Mouse (Mus musculus) testis, postnatal 14 days (tissue): ENCODE data around the gene Tlr9.
A peak's percentile ranks its signal among the peaks of the same experiment; 100 is the strongest.

Experiments
- DNase-seq: peaks from one replicate; pipeline ENCODE4 v3.0.0; 2021; ENCODE audit warnings: low spot score

Gene Tlr9

DNA sequence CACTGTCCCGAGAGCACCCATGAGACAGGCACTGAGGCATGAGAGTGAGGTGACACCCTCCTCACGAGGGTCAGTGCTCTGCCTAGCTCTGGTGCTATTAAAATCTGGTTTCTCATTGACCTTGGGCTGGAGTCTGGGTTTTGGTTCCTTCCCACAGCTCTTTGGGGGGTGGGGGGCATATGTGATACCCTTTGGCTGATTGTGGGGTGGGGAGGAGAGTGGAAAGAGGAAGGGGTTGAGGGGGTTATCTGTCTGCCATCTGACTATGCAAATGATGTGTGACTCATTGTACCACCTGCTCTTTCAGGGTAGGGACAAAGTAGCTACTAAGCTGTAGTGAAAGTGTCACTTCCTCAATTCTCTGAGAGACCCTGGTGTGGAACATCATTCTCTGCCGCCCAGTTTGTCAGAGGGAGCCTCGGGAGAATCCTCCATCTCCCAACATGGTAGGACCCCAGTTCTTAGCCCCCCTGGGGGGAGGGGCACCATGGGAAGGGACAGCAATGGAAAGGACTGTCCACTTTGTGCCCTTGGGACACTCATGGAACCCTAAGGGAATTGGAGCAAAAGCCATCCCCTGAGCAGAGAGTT lies at the start of gene Tlr9:
TSS of gene Tlr9 (plus strand) at position 338 of the 591 bp plus-strand sequence.
- DNase-seq: no peak

DNA sequence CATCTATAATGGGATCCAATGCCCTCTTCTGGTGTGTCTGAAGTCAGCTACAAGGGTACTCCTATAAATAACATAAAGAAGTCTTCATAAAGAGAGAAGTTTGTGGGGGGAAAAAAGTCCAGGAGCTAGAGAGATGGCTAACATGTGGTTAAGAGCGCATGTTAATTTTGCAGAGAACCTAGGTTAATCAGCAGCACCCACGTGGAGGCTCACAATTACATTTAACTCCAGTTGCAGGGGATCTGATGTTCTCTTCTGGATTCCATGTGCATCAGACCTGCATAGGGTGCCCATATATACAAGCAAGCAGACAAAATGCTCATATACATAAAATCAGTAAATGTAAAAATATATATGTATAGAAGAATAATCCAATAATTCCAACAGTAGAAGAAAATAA lies 49.0 kb upstream of the Tlr9 start:
- DNase-seq: no peak

- DNase-seq: no peak
These were observed 46.7 kb upstream of the Tlr9 start for GRCm38 (mm10) chr9:106175552-106176200.

DNA sequence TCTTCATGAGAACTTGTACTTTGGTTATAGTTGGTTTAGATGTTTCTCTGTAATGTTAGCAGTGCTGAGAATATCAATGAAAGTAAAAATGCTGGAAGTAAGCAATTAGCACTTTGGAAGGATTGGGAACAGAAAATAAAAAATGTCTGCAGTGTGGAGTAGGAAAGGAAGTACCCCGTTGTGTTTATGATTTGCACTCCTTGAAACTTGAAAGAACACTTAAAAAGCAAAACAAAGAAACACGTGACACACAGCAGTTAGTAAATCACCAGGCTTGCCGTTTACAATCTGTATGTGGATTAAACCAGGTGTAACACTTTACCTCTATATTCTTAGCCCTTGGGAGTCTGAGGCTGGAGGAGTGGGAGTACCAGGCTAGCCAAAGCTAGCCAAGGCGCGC lies 45.6 kb upstream of the Tlr9 start:
- DNase-seq: no peak

GRCm38 (mm10) chr9:106177799-106178198 lies 44.6 kb upstream of the Tlr9 start:
- no peak for DNase-seq

DNA sequence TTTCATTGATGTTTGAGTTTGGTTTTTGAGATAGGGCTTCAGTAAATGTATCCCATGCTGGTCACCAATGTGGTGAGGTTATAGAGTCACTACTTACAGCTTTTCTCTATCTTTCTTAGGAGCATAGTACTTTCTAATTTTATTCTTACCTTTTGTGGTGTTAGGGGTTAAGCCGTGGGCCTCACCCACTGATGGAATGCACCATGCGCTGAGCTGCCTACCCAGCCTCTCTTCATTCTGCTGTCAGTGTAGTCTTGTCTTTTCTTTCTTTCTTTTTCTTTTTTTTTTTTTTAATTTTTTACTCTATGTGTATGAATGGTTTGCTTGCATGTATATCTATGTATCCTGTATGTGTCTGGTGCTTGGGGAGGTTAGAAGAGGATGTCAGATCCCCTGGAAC lies 42.9 kb upstream of the Tlr9 start:
- DNase-seq: no peak

- DNase-seq: no peak
These were observed 42.4 kb upstream of the Tlr9 start for GRCm38 (mm10) chr9:106179964-106180363.

DNA sequence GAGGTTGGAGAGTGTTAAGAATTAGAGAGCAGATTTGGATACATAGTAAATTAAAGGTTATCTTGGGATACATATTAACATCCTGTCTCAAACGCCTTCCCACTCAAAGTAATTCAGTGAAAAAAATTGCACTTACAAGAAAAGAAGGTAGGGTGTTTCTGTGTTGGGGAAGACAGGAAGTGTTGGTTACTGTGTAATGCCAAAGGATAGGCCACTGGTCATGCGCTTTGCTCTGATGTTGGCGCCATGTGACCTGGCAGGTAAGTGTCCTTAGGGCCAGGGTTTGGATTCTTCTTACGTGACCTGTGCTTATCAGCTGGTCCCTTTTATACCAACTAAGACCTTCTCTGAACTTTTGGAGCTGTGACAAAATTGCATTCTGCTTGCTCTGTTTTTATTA lies 40.3 kb upstream of the Tlr9 start:
- DNase-seq: no peak

- DNase-seq: no peak
These were observed 38.4 kb upstream of the Tlr9 start for GRCm38 (mm10) chr9:106183996-106184395.

DNA sequence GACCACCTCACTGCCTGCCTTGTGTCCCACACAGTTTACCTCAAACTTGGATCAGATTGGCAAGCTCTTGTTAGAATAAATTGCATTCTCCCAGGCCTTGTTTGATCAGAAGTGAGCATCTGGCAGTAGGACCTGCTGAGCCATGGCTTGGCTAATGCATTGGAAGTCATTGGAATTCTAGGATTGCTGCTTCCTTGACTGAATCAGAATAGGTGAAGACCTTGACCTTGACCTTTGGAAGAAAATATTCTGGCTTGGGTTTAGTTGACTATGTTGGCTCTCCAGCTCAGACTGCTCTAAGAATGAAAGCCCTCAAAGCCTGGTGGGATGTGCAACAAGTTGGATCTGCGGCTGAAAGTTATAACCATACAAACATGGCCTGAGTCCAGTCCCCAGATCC lies 31.0 kb upstream of the Tlr9 start:
- no peak for DNase-seq

DNA sequence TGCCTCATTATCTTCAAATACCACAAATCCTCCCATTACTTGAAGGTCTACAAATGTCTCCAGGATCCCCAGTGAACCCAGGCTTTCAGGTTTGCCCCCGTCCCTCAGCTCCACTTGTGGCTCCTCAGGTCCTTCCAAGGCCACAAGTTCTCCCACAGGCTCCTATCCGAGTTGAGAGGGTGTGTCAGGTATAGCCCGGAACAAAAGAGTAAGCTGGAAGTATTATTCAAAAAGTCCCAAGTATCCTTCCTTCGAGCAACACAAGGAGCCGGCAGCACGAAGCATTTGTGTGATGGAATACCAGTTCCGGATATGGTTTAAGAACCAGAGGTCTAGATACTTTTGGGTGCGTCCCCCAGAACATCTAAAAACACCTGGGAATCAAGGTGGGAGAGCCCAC lies 30.4 kb upstream of the Tlr9 start:
- DNase-seq: no peak

DNA sequence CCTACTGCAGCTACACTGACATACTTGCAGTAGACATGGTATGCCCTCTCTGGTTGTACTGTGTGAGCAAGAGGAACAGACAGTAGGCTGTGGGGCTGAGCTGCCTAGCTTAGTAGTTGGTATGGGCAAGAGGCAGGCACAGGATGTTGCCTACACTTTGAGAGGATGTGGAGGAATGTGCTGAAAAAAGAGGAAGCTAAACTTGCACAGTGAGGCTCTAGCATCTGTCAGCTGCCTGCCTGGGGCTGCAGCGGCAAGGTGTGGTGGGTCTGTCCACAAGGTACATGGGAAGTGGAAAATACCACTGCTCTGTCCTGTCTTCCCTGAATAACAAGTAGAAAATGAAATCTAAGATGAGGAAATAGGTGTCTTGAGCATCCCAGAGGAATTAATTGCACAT lies 29.4 kb upstream of the Tlr9 start:
- no peak for DNase-seq

DNA sequence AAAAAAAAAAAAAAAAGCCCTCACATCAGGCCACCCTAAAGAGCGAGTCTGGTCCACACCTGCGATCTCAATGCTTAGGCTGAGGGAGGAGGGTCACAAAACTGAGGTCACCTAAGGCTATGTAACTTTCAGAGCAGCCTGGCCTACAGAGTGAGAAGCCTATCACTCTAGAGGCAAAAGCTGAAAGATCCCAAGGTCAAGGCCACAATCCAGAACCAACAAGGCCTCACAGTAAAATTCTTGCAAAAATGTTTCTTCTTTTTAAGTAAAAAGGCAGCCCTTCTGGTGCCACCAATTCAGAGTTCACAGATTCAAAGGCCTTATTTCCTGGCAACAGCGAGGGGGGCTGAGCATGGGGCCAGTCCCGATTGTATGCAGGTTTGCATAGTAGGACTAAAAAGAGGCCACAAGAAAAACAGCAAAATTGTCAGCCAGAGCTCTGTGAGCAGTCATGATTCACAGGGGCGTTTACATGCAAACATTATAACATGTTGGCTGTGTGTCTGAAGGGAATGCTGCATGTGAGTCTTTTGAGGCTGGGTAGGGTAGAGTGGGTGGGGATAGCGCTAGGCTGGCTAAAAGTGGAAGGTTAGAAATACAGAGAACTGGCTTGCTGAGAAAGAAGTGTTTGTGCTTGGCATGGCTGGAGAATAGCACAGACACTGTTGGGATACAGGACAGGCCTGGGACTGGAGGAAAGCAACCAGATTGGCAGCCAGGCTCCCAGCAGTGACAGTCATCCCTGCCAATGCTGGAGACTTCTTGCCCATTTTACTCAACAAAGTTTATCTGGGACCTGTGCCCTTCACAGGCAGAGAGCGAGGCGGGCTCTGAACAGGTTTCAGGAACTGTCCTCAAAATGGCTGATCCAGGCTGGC lies 28.2 kb upstream of the Tlr9 start:
- DNase-seq: peak; percentile 58

DNA sequence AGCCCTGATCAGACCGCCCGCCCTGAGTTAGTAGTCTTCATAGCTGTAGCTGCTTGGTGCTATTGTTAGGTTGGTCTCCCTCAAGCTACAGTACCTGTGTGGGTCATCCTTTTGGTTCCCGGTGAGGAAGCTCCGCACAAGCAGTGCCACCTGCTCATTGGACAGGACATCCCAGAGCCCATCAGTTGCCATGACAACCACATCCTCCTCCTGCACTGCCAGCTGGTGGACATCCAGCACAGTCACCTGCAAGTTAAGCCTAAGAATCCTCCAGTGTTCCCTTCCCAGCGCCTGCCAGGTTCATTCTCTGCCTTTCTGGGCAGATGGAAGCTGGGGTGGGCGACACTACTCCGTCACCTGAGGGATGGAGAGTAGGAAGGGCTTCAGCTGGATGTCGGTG lies 26.7 kb upstream of the Tlr9 start:
- DNase-seq: no peak

GRCm38 (mm10) chr9:106197081-106197713 lies 25.2 kb upstream of the Tlr9 start:
- DNase-seq: no peak

DNA sequence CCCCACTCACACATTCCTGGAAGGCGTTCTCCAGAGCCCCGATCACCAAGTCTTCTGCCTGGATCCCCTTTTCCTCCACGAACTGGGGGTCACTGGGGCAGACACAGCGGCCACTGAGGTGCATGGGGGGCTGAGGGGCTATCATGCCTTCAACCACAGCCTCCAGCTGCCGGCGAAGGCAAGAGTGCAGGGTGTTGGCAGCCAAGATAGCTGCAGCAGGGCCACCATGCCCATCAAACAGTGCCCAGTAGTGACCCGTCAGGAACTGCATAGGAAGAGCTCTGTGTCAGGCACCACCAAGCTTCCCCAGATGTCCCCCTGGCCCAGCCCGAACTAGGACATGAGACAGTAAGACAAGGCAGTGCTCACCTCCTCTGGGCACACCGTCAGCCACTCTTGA lies 24.7 kb upstream of the Tlr9 start:
- DNase-seq: no peak

- DNase-seq: peak; percentile 73
These were observed 23.4 kb upstream of the Tlr9 start for GRCm38 (mm10) chr9:106198962-106199458.

DNA sequence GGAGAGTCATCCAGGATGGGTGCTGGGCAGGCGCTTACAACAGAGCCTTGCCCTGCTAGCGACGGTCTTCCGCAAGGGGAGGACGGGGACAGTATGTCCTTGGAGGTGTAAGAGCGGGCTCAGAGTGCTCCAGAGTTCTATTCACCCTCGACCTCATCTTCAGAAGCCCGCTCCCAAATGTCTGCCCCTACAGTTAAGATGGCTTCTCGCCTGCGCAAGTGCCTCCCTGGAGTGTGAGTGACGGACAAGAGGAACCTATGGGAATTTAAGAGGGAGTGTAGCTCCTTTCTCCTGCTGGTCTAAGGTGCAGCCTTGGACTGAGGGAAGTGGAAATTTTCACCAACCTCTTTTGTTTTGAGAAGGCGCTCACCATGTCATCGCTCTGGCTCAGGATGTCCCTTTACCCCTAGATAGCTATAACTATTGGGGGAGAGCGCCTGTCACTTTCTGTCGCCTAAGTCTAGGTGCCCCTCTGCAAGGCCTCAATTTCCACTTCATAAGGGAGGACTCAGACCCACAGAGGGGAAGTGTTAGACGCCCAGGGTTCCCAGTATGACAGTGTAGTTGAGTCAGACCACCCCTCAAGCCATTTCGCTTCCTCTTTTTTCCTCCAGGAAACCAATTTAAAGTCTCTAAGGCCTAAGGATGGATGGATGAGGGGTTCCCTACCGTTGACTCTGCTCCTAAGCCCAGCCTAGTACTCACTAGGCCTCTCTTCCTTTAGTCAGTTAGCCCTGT lies 22.7 kb upstream of the Tlr9 start, which contains the start of gene Ppm1m:
TSS of gene Ppm1m (minus strand) at position 212 of the 738 bp plus-strand sequence.
- DNase-seq: no peak

DNA sequence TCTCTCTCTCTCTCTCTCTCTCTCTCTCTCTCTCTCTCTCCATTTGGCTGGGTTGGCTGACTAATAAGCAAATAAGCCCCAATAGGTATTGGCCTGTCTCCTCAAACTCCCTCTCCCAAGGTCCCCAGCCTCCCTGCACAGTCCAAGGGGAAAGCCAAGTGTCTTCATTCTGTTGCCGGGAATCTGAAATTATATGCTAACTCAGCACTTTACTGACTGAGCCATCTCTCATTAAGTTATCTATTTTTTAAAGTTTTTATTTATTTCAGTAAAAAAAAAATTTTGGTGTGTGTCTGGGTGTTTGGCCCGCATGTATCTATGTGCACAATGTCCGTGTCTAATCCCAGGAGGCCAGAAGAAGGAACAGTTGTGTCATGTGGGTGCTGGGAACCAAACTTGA lies 20.5 kb upstream of the Tlr9 start:
- DNase-seq: no peak

GRCm38 (mm10) chr9:106202819-106203636 lies 19.4 kb upstream of the Tlr9 start, which contains the start of gene Twf2:
Gene Twf2 (plus strand): TSS chr9:106203108.
- DNase-seq: peak; percentile 88
